Comparison of ENCODE assay signal across 31 mouse cellular contexts in genomic region chrX:19160275-19160930, GRCm38 (mm10).
DNase-seq lines count a peak whose midpoint lies in the region; ATAC-seq and TF ChIP-seq lines count a peak whose summit lies in the region.
"Had no signal": no experiment of that assay in that cellular context is flagged by ENCODE, and none has a peak within 500 bp of the region (broad histone marks: within the 10 kb centered on the region; RNA-seq: fewer than 3 reads in every experiment).

No protein-coding gene starts in this region.

- H3K79me2 ChIP-seq in CH12.LX (replicated peaks; ENCODE audit: control insufficient read depth, extremely low read depth, insufficient read depth, poor library complexity, severe bottlenecking), result no peaks in the 10 kb centered on the region
- H3K79me2 ChIP-seq in myocyte (ENCODE audit: control insufficient read depth, insufficient read depth), result peaks cover 77% of the 10 kb centered on the region

- no peaks in the 10 kb centered on the region for H3K9me3 ChIP-seq in CH12.LX (replicated peaks; ENCODE audit: low read length)
- no peaks in the 10 kb centered on the region for H3K9me3 ChIP-seq in midbrain, postnatal 0 days (ENCODE audit: low read length)
- H3K9me3 ChIP-seq in kidney, embryonic 15.5 days (replicated peaks), result no peaks in the 10 kb centered on the region
- no peaks in the 10 kb centered on the region for H3K9me3 ChIP-seq in forebrain, embryonic 16.5 days (ENCODE audit: control insufficient read depth, low read length)
- H3K9me3 ChIP-seq: embryonic facial prominence, embryonic 10.5 days; embryonic facial prominence, embryonic 13.5 days; forebrain, embryonic 10.5 days; forebrain, embryonic 13.5 days; G1E; heart, embryonic 10.5 days; heart, embryonic 13.5 days had no signal

- no peak for ATAC-seq in midbrain, postnatal 0 days (ENCODE audit: low FRiP score)
- ATAC-seq in kidney, embryonic 15.5 days (replicated peaks; ENCODE audit: low FRiP score), result no peak
- ATAC-seq in forebrain, embryonic 16.5 days, result no peak
- ATAC-seq: forebrain, embryonic 13.5 days; forebrain, postnatal 0 days; hindbrain, postnatal 0 days; inflammation-experienced regulatory T-cells, adult 6 months had no signal

- peaks cover 4 to 27% of the 10 kb centered on the region in 2 experiments; a peak in 2 of 4 replicates for H3K4me1 ChIP-seq in CH12.LX (ENCODE audit: control insufficient read depth in 1 of 2, insufficient read depth in 2 of 2)
- H3K4me1 ChIP-seq in embryonic fibroblast, embryonic 13.5 days (ENCODE audit: control insufficient read depth, insufficient read depth, low read length), result peaks cover 5% of the 10 kb centered on the region; the same call in 1 of the 2 replicates
- H3K4me1 ChIP-seq in kidney, adult 2 months (ENCODE audit: control insufficient read depth, insufficient read depth, low read length), result no peaks in the 10 kb centered on the region; the same call in 1 of the 2 replicates
- no peaks in the 10 kb centered on the region for H3K4me1 ChIP-seq in midbrain, postnatal 0 days (ENCODE audit: insufficient read depth, low read length)
- H3K4me1 ChIP-seq in kidney, embryonic 15.5 days, result no peaks in the 10 kb centered on the region
- H3K4me1 ChIP-seq in forebrain, embryonic 16.5 days (replicated peaks; ENCODE audit: control insufficient read depth, insufficient read depth, low read length), result no peaks in the 10 kb centered on the region
- H3K4me1 ChIP-seq: embryonic facial prominence, embryonic 10.5 days; embryonic facial prominence, embryonic 13.5 days; forebrain, embryonic 10.5 days; forebrain, embryonic 13.5 days; heart, embryonic 10.5 days; heart, embryonic 13.5 days had no signal

- peak; percentile 41 for DNase-seq in CH12.LX (ENCODE audit: extremely low read depth)
- peak; percentile 62 for DNase-seq in adipocyte (ENCODE audit: low spot score)
- no peak for DNase-seq in kidney, adult 2 months
- DNase-seq in midbrain, postnatal 0 days (ENCODE audit: low spot score), result no peak
- DNase-seq: adrenal gland, adult 8-10 months; adrenal gland, postnatal 25 days; cerebellum, adult 11 months; cerebellum, adult 2 months; cerebellum, adult 9-11 months; cerebellum, postnatal 25 days; embryo, embryonic 11 days; forebrain, postnatal 0 days; gastrocnemius, adult 2 months; gastrocnemius, postnatal 14 days; heart, adult 18-20 months; heart, postnatal 14 days; heart, postnatal 4 days had no signal

- no peak overlapping the region for H3K9ac ChIP-seq in CH12.LX (ENCODE audit: insufficient read depth, low read depth)
- no peak overlapping the region for H3K9ac ChIP-seq in midbrain, postnatal 0 days (replicated peaks; ENCODE audit: low read length, poor library complexity, severe bottlenecking)
- no peak overlapping the region for H3K9ac ChIP-seq in kidney, embryonic 15.5 days
- H3K9ac ChIP-seq in forebrain, embryonic 16.5 days (replicated peaks; ENCODE audit: low read depth, low read length), result no peak overlapping the region
- H3K9ac ChIP-seq: embryonic facial prominence, embryonic 13.5 days; forebrain, embryonic 13.5 days; forebrain, postnatal 0 days; heart, embryonic 13.5 days; hindbrain, embryonic 14.5 days had no signal

- no peak for TF ChIP-seq CTCF in CH12.LX (conservative IDR thresholded peaks at IDR 0.05 in 1 of 2, IDR thresholded peaks at IDR 0.05 in 1 of 2; ENCODE audit: low read depth in 2 of 2, low read length in 2 of 2)
- no peak for TF ChIP-seq CTCF in embryonic fibroblast, embryonic 13.5 days (IDR thresholded peaks at IDR 0.05; ENCODE audit: borderline replicate concordance, insufficient read depth, low read length)
- TF ChIP-seq CTCF in kidney, adult 2 months (conservative IDR thresholded peaks at IDR 0.05; ENCODE audit: insufficient read depth, insufficient read length, low read depth, low read length), result no peak
- TF ChIP-seq CTCF in midbrain, postnatal 0 days (IDR thresholded peaks at IDR 0.05), result no peak

- H3K36me3 ChIP-seq in CH12.LX (replicated peaks in 1 of 2; ENCODE audit: control insufficient read depth in 1 of 2, insufficient read depth in 1 of 2, low read length in 1 of 2) (no peaks in the 10 kb centered on the region), myocyte (ENCODE audit: control insufficient read depth, insufficient read depth) (no peaks in the 10 kb centered on the region)
- no peaks in the 10 kb centered on the region for H3K36me3 ChIP-seq in kidney, adult 2 months (ENCODE audit: control insufficient read depth, insufficient read depth, low read length)
- H3K36me3 ChIP-seq in midbrain, postnatal 0 days (ENCODE audit: insufficient read depth, low read length), result no peaks in the 10 kb centered on the region
- H3K36me3 ChIP-seq in kidney, embryonic 15.5 days, result no peaks in the 10 kb centered on the region
- H3K36me3 ChIP-seq in forebrain, embryonic 16.5 days (ENCODE audit: control insufficient read depth, insufficient read depth), result no peaks in the 10 kb centered on the region
- H3K36me3 ChIP-seq: embryonic facial prominence, embryonic 10.5 days; embryonic facial prominence, embryonic 13.5 days; forebrain, embryonic 10.5 days; heart, embryonic 10.5 days; heart, embryonic 13.5 days had no signal

- H3K4me2 ChIP-seq in CH12.LX (ENCODE audit: insufficient read depth, low read depth, poor library complexity, severe bottlenecking) (peak overlapping the region; percentile 56; the same call in 1 of the 2 replicates), myocyte (ENCODE audit: low read depth) (peak overlapping the region; percentile 31)
- no peak overlapping the region for H3K4me2 ChIP-seq in midbrain, postnatal 0 days (ENCODE audit: low read depth, low read length, poor library complexity, severe bottlenecking)
- H3K4me2 ChIP-seq in kidney, embryonic 15.5 days, result no peak overlapping the region
- no peak overlapping the region for H3K4me2 ChIP-seq in forebrain, embryonic 16.5 days (ENCODE audit: low read length)
- H3K4me2 ChIP-seq: embryonic facial prominence, embryonic 13.5 days; forebrain, embryonic 13.5 days; heart, embryonic 13.5 days; hindbrain, embryonic 14.5 days had no signal

- in situ Hi-C loops in CH12.LX (cut with MboI; ENCODE audit: low pct_ligation_motif_present, low pct_unique_long_range_greater_than_20kb, low sequenced_read_pairs), result no loop called here

- TF ChIP-seq EP300 in CH12.LX (IDR thresholded peaks at IDR 0.05; ENCODE audit: low read length), result peak; percentile 68

- no peak overlapping the region for H3ac ChIP-seq in myocyte (ENCODE audit: control insufficient read depth, insufficient read length)

- WGBS in kidney, adult 2 months, result 68% methylated on average over 3 of the region's 3 CpGs
- 79% methylated on average over 3 of the region's 3 CpGs for WGBS in midbrain, postnatal 0 days
- WGBS in kidney, embryonic 15.5 days, result 78% methylated on average over 3 of the region's 3 CpGs
- 80% methylated on average over 3 of the region's 3 CpGs for WGBS in forebrain, embryonic 16.5 days

- no peak for TF ChIP-seq POLR2A in CH12.LX (IDR thresholded peaks at IDR 0.05; ENCODE audit: low read depth, low read length)
- no peak for TF ChIP-seq POLR2A in embryonic fibroblast, embryonic 13.5 days (IDR thresholded peaks at IDR 0.05; ENCODE audit: low read depth, low read length)
- TF ChIP-seq POLR2A in myocyte (IDR thresholded peaks at IDR 0.05; ENCODE audit: insufficient read length, low read depth), result no peak
- no peak for TF ChIP-seq POLR2A in kidney, adult 2 months (IDR thresholded peaks at IDR 0.05; ENCODE audit: low read depth, low read length)

- dilution Hi-C loops in CH12.LX (cut with MboI; ENCODE audit: extremely low pct_ligation_motif_present, extremely low pct_unique_long_range_greater_than_20kb, low sequenced_read_pairs), result no loop called here

- no peak overlapping the region for H3K27ac ChIP-seq in CH12.LX (ENCODE audit: insufficient read depth, low read depth)
- H3K27ac ChIP-seq in embryonic fibroblast, embryonic 13.5 days (ENCODE audit: insufficient read depth, low read length), result peak overlapping the region; percentile 75
- H3K27ac ChIP-seq in kidney, adult 2 months (ENCODE audit: insufficient read depth, low read depth, low read length), result no peak overlapping the region
- no peak overlapping the region for H3K27ac ChIP-seq in midbrain, postnatal 0 days (ENCODE audit: low read depth, low read length)
- no peak overlapping the region for H3K27ac ChIP-seq in kidney, embryonic 15.5 days
- H3K27ac ChIP-seq in forebrain, embryonic 16.5 days (ENCODE audit: low read length), result no peak overlapping the region
- H3K27ac ChIP-seq: embryonic facial prominence, embryonic 10.5 days; embryonic facial prominence, embryonic 13.5 days; forebrain, embryonic 10.5 days; forebrain, embryonic 13.5 days; gastrocnemius, adult 2 months; heart, embryonic 10.5 days; heart, embryonic 13.5 days; hindbrain, embryonic 14.5 days; hindbrain, postnatal 0 days had no signal

- H3K4me3 ChIP-seq in CH12.LX (replicated peaks in 1 of 3; ENCODE audit: low read depth in 2 of 3, low read length in 2 of 3, poor library complexity in 1 of 3) (no peak overlapping the region), myocyte (no peak overlapping the region)
- no peak overlapping the region for H3K4me3 ChIP-seq in embryonic fibroblast, embryonic 13.5 days (ENCODE audit: insufficient read depth, low read length)
- no peak overlapping the region for H3K4me3 ChIP-seq in kidney, adult 2 months (ENCODE audit: insufficient read depth, low read depth, low read length)
- no peak overlapping the region for H3K4me3 ChIP-seq in midbrain, postnatal 0 days (ENCODE audit: low read depth, low read length)
- no peak overlapping the region for H3K4me3 ChIP-seq in kidney, embryonic 15.5 days (replicated peaks)
- H3K4me3 ChIP-seq in forebrain, embryonic 16.5 days (replicated peaks; ENCODE audit: low read length), result no peak overlapping the region
- H3K4me3 ChIP-seq: embryonic facial prominence, embryonic 10.5 days; embryonic facial prominence, embryonic 13.5 days; forebrain, embryonic 10.5 days; forebrain, embryonic 13.5 days; gastrocnemius, adult 2 months; heart, embryonic 10.5 days; heart, embryonic 13.5 days had no signal

- H3K27me3 ChIP-seq in CH12.LX (replicated peaks), result no peaks in the 10 kb centered on the region
- no peaks in the 10 kb centered on the region for H3K27me3 ChIP-seq in myocyte (ENCODE audit: control insufficient read depth, insufficient read depth, insufficient read length)
- no peaks in the 10 kb centered on the region for H3K27me3 ChIP-seq in kidney, adult 2 months (replicated peaks; ENCODE audit: control insufficient read depth, insufficient read depth, low read length)
- H3K27me3 ChIP-seq in midbrain, postnatal 0 days (ENCODE audit: insufficient read depth, low read length), result no peaks in the 10 kb centered on the region
- no peaks in the 10 kb centered on the region for H3K27me3 ChIP-seq in kidney, embryonic 15.5 days
- H3K27me3 ChIP-seq in forebrain, embryonic 16.5 days (replicated peaks; ENCODE audit: control insufficient read depth, insufficient read depth, low read length), result no peaks in the 10 kb centered on the region
- H3K27me3 ChIP-seq: embryonic facial prominence, embryonic 13.5 days; forebrain, embryonic 13.5 days; heart, embryonic 13.5 days had no signal

- TF ChIP-seq RAD21 in CH12.LX (IDR thresholded peaks at IDR 0.05; ENCODE audit: low read depth, low read length), result no peak

TF ChIP-seq in CH12.LX, 34 proteins besides CTCF, POLR2A, EP300 and RAD21 (continues in another document):
- peak; percentile 59; the same call in 1 of the 2 replicates for TF ChIP-seq MEF2A (IDR thresholded peaks at IDR 0.05; ENCODE audit: borderline replicate concordance, low read depth, low read length)

TF ChIP-seq in myocyte, 11 proteins besides CTCF, POLR2A, EP300 and RAD21 (continues in another document):
- TF ChIP-seq SRF (IDR thresholded peaks at IDR 0.05; ENCODE audit: control insufficient read depth, insufficient read length, low read depth), result no peak

Comparison
In these comparisons a context has a peak if more than half of its experiments do, and no peak if none do; other contexts are left out.
1. DNase-seq: peak in CH12.LX (single experiment) and adipocyte (single experiment); none in kidney, adult 2 months (single experiment) and midbrain, postnatal 0 days (single experiment).
2. H3K4me2 ChIP-seq: peak in CH12.LX (single experiment) and myocyte (single experiment); none in midbrain, postnatal 0 days (single experiment), kidney, embryonic 15.5 days (single experiment) and forebrain, embryonic 16.5 days (single experiment).